In the genomic region with DNA sequence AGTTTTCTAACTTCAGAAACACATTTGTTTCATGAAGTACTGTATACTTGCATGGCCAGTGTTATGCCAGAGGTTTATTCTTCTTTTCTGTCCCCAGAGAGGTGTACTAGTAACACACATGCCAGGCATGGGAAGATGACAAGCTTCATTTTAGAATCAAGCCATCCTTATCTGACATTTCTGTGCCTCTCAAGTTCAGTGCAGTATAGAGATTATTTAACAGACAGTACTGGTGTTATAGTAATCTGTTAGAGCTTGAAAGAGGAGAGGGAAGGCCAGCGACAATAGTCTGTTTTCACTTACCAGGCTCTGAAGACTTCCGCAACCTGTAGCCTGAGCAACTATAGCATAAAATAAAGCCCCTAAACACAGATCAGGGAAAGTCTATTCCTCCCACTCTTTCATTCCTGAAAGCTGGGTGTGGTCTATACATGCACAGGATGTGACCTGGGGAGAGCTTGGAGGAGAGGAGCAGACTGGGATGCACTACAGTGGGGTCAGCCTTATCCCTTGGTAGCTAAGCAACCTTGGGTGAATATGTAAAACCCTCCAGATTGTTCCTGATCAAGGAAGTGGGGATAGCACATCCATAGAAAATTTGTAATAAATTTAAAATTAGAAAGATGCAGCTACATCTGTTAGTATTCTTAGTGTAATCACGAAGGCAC, we compare ENCODE assay signal across 12 mouse cellular contexts.
"Had no signal": no experiment of that assay in that cellular context is flagged by ENCODE, and none has a peak within 500 bp of the region (broad histone marks: within the 10 kb centered on the region; RNA-seq: fewer than 3 reads in every experiment).

No protein-coding gene starts in this region.

- ATAC-seq: intestine, embryonic 15.5 days had no signal

- H3K9me3 ChIP-seq: intestine, embryonic 15.5 days; limb, embryonic 12.5 days; lung, embryonic 15.5 days; neural tube, embryonic 12.5 days; stomach, embryonic 15.5 days had no signal

- H3K9ac ChIP-seq: intestine, embryonic 15.5 days; limb, embryonic 12.5 days; lung, embryonic 15.5 days; neural tube, embryonic 12.5 days; stomach, embryonic 15.5 days had no signal

- H3K27ac ChIP-seq: intestine, embryonic 15.5 days; left cerebral cortex, adult 2 months; lung, embryonic 15.5 days; macrophage; neural tube, embryonic 12.5 days; stomach, embryonic 15.5 days had no signal

- DNase-seq: kidney, adult 18-20 months; kidney, postnatal 14 days; lung, postnatal 14 days; thymus, adult 2 months; thymus, postnatal 25 days had no signal

- H3K36me3 ChIP-seq: intestine, embryonic 15.5 days; limb, embryonic 12.5 days; lung, embryonic 15.5 days; stomach, embryonic 15.5 days had no signal

- H3K4me3 ChIP-seq: intestine, embryonic 15.5 days; left cerebral cortex, adult 2 months; limb, embryonic 12.5 days; lung, embryonic 15.5 days; neural tube, embryonic 12.5 days; stomach, embryonic 15.5 days had no signal

- H3K4me2 ChIP-seq: intestine, embryonic 15.5 days; limb, embryonic 12.5 days; lung, embryonic 15.5 days; neural tube, embryonic 12.5 days; stomach, embryonic 15.5 days had no signal

- H3K4me1 ChIP-seq: intestine, embryonic 15.5 days; lung, embryonic 15.5 days; stomach, embryonic 15.5 days had no signal

- H3K27me3 ChIP-seq: intestine, embryonic 15.5 days; limb, embryonic 12.5 days; lung, embryonic 15.5 days; neural tube, embryonic 12.5 days; stomach, embryonic 15.5 days had no signal
